Mouse (Mus musculus): ENCODE measurements around the gene Atox1.
"Not testable (repeated sequence)": the region's sequence is repeated elsewhere in the genome, so short reads cannot be mapped to it uniquely, and the experiment has no call there.

Gene Atox1

GRCm38 (mm10) chr11:55453640-55454039 lies 7.4 kb downstream of the Atox1 start:
- DNase-seq (ENCODE audit: low read depth in 2 of 2, low spot score in 2 of 2) = no peak

GRCm38 (mm10) chr11:55450311-55450710 lies 10.7 kb downstream of the Atox1 start:
- no peak for DNase-seq (ENCODE audit: low read depth in 2 of 2, low spot score in 2 of 2)

- DNase-seq (ENCODE audit: low read depth in 2 of 2, low spot score in 2 of 2) = no peak
Measured at GRCm38 (mm10) chr11:55449531-55449930, 11.5 kb downstream of the Atox1 start.

GRCm38 (mm10) chr11:55446579-55446978 lies 14.5 kb downstream of the Atox1 start:
- DNase-seq (ENCODE audit: low read depth in 2 of 2, low spot score in 2 of 2) = peak in 1 of 2 experiments; percentile 52

- peak in 1 of 2 experiments; percentile 26 for DNase-seq (ENCODE audit: low read depth in 2 of 2, low spot score in 2 of 2)
Measured at GRCm38 (mm10) chr11:55444772-55445171, 16.3 kb downstream of the Atox1 start.

GRCm38 (mm10) chr11:55439718-55440117 lies 21.3 kb downstream of the Atox1 start:
- DNase-seq (ENCODE audit: low read depth in 2 of 2, low spot score in 2 of 2) = no peak

- DNase-seq (ENCODE audit: low read depth in 2 of 2, low spot score in 2 of 2) = no peak
Measured at GRCm38 (mm10) chr11:55438031-55438430, 23.0 kb downstream of the Atox1 start.

GRCm38 (mm10) chr11:55436089-55436488 lies 24.9 kb downstream of the Atox1 start:
- DNase-seq (ENCODE audit: low read depth in 2 of 2, low spot score in 2 of 2) = no peak

- no peak for DNase-seq (ENCODE audit: low read depth in 2 of 2, low spot score in 2 of 2)
Measured at GRCm38 (mm10) chr11:55432981-55433380, 28.1 kb downstream of the Atox1 start.

- no peak for DNase-seq (ENCODE audit: low read depth in 2 of 2, low spot score in 2 of 2)
Measured at GRCm38 (mm10) chr11:55429973-55430372, 31.1 kb downstream of the Atox1 start.

- no peak for DNase-seq (ENCODE audit: low read depth in 2 of 2, low spot score in 2 of 2)
Measured at GRCm38 (mm10) chr11:55428186-55429012, 32.6 kb downstream of the Atox1 start.

GRCm38 (mm10) chr11:55424746-55425360 lies 36.2 kb downstream of the Atox1 start:
- DNase-seq (ENCODE audit: low read depth in 2 of 2, low spot score in 2 of 2) = no peak

- no peak for DNase-seq (ENCODE audit: low read depth in 2 of 2, low spot score in 2 of 2)
Measured at GRCm38 (mm10) chr11:55423756-55424155, 37.3 kb downstream of the Atox1 start.

- no peak for DNase-seq (ENCODE audit: low read depth in 2 of 2, low spot score in 2 of 2)
Measured at GRCm38 (mm10) chr11:55422978-55423377, 38.1 kb downstream of the Atox1 start, which contains the start of gene Sparc. Gene Sparc (minus strand): TSS chr11:55423183.

- no peak for DNase-seq (ENCODE audit: low read depth in 2 of 2, low spot score in 2 of 2)
Measured at GRCm38 (mm10) chr11:55419678-55420307, 41.2 kb downstream of the Atox1 start.

- no peak for DNase-seq (ENCODE audit: low read depth in 2 of 2, low spot score in 2 of 2)
Measured at GRCm38 (mm10) chr11:55419296-55419677, 41.8 kb downstream of the Atox1 start.

GRCm38 (mm10) chr11:55418704-55419061 lies 42.4 kb downstream of the Atox1 start:
- no peak for DNase-seq (ENCODE audit: low read depth in 2 of 2, low spot score in 2 of 2)

- DNase-seq (ENCODE audit: low read depth in 2 of 2, low spot score in 2 of 2) = no peak
Measured at GRCm38 (mm10) chr11:55417898-55418703, 42.9 kb downstream of the Atox1 start.

GRCm38 (mm10) chr11:55416609-55417265 lies 44.3 kb downstream of the Atox1 start:
- no peak for DNase-seq (ENCODE audit: low read depth in 2 of 2, low spot score in 2 of 2)

- DNase-seq (ENCODE audit: low read depth in 2 of 2, low spot score in 2 of 2) = not testable (repeated sequence)
Measured at GRCm38 (mm10) chr11:55415731-55416130, 45.3 kb downstream of the Atox1 start.

Measured in CD8-positive naive resting alpha-beta T cell, adult 2 months (primary cell).